Mouse (Mus musculus) ovary, postnatal 14 days (tissue): Measurements from ENCODE around the gene Ntsr2.

ENCODE experiments used
- DNase-seq: peaks from one replicate; pipeline ENCODE4 v3.0.0; 2022; ENCODE audit warnings: low spot score

The Ntsr2 gene

DNA sequence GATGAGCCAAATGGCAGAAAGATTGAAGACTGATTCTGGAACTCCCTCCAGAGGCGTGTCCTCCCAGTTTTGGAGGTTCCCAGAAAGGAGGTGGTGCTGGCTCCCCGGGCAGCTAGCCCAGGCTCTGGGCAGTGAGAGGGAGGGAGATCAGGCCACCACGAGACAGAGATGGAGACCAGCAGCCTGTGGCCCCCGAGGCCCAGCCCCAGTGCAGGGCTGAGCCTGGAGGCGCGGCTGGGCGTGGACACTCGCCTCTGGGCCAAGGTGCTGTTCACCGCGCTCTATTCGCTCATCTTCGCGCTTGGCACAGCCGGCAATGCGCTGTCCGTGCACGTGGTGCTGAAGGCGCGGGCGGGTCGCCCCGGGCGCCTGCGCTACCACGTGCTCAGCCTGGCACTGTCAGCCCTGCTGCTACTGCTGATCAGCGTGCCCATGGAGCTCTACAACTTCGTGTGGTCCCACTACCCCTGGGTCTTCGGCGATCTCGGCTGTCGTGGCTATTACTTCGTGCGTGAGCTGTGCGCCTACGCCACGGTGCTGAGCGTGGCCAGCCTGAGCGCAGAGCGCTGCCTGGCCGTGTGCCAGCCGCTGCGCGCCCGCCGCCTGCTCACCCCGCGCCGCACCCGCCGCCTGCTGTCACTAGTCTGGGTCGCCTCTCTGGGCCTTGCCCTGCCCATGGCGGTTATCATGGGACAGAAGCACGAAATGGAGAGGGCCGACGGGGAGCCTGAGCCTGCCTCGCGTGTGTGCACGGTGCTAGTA is at the start of gene Ntsr2:
Gene Ntsr2 (plus strand): TSS at position 51 of the 762 bp plus-strand sequence.
- DNase-seq = peak; percentile 84

DNA sequence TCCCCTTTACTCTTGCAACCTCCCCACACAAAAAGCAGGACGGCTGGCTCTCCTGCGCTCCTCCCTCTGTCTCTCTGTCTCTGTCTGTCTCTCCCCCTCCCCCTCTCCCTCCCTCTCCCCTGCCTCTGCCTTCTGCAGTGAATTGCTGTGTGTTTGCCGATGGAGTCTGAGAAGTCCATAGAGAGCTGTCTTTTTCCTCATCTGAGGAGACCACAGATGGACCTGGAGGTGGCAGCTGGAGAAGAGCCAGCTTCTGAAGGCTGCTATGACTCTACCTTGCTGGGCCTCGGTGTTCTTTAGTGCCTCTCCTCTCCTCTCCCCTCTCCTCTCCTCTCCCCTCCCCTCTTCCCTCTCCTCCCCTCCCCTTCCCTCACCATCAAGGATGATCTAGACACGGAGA is 47.6 kb upstream of the Ntsr2 start:
- DNase-seq = no peak

- DNase-seq = no peak
Observed at GRCm38 (mm10) chr12:16610936-16611335, 42.2 kb upstream of the Ntsr2 start, which contains the start of gene Lpin1. Lpin1 (minus strand) TSS chr12:16610966.

DNA sequence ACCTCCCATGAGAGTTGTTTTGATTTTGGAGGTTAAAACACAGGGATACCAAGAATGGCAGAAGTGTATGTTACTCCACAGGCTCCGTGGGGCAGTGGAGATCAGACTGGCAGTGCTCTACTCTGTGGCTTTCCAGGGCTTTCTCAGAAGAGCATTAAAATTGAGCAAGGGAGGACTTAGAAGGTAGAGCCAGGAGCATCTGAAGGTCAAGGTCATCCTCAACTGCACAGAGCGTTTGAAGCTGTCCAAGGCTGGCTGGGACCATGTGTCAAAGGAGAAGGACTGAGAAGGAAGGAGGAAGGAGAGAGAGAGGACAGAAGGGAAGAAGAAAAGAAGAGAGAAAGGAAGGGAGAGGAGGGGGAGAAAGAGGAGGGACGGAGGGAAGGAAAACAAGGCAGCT is 38.6 kb upstream of the Ntsr2 start:
- no peak for DNase-seq

- DNase-seq = no peak
Observed at GRCm38 (mm10) chr12:16615738-16616137, 37.4 kb upstream of the Ntsr2 start.

GRCm38 (mm10) chr12:16618512-16619274 is 34.5 kb upstream of the Ntsr2 start:
- peak; percentile 77 for DNase-seq

DNA sequence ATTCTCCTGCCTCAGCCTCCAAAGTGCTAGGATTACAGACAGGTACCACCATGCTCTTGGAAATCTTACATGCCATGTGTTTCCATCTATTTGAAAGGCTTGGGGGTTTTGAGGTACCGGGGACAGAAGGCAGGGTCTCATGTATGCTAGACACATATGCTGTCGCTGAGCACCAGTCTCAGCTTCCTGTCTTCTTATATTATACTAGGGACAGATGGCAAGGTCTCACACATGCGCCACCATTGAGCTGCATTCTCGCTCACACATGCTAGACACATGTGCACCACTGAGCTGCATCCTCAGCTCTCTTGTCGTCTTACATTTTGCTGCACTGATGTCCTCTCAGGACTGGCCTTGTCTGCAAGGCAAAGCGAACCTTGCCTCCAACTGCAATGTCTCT is 33.7 kb upstream of the Ntsr2 start:
- no peak for DNase-seq

DNA sequence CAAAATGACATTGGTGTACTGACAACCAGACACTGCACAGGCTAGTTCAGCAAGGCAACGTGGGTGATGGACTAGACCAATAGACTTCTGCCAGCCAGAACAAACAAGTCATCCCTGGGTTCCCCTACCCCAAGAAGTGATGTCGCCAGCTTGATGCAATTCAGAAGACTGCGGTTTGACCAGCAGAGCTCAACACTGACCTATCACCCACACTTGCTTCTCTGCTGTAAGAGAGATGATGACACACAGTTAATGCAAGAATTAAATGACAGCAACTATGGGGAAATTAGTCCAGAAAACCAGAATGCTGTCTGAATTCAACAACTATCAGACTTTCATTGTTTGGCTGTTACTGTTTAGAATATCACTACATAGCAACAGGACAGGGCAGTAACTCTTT is 33.0 kb upstream of the Ntsr2 start:
- DNase-seq = no peak

- no peak for DNase-seq
Observed at GRCm38 (mm10) chr12:16630152-16630865, 22.9 kb upstream of the Ntsr2 start.

DNA sequence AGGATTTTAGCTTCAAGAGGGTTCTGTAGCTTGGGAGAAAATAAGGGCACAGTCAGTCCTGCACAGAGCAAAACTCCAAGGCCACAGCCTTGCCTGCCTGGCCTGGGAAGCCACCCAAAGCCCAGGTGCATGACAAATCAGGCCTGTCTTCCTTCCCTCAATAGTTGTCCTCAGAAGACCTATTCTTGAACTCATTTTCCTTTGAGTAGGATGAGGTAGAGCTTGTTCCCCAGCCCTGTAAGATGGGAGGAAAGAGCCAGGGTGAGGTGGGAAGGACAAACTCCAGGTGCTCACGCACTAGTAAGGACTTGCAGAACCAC is 22.4 kb upstream of the Ntsr2 start:
- DNase-seq = no peak

GRCm38 (mm10) chr12:16631423-16631822 is 21.8 kb upstream of the Ntsr2 start:
- DNase-seq = no peak

- DNase-seq = no peak
Observed at GRCm38 (mm10) chr12:16633235-16633634, 19.9 kb upstream of the Ntsr2 start.

GRCm38 (mm10) chr12:16634075-16634813 is 18.9 kb upstream of the Ntsr2 start:
- DNase-seq = peak; percentile 53

- no peak for DNase-seq
Observed at GRCm38 (mm10) chr12:16635816-16636215, 17.4 kb upstream of the Ntsr2 start.

- no peak for DNase-seq
Observed at GRCm38 (mm10) chr12:16639078-16639771, 14.0 kb upstream of the Ntsr2 start.

GRCm38 (mm10) chr12:16640075-16640474 is 13.1 kb upstream of the Ntsr2 start:
- DNase-seq = no peak

DNA sequence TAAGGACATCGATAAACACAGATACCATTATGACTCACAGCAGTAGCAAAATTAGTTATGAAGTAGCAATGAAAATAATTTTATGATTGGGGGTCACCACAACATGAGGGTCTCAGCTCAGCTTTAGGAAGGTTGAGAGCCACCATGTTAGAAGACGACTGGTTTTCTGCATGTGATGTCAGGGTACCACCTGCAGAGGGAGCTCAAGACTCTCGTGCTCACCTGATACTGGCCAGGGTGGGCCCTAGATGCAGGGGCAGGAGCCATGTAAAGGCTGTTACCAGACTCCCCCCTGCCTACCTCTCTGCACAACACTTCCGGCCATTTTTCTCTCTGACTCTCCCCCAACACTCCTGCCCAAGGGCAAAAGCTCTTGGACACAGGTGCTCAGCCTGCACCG is 11.2 kb upstream of the Ntsr2 start:
- DNase-seq = no peak

DNA sequence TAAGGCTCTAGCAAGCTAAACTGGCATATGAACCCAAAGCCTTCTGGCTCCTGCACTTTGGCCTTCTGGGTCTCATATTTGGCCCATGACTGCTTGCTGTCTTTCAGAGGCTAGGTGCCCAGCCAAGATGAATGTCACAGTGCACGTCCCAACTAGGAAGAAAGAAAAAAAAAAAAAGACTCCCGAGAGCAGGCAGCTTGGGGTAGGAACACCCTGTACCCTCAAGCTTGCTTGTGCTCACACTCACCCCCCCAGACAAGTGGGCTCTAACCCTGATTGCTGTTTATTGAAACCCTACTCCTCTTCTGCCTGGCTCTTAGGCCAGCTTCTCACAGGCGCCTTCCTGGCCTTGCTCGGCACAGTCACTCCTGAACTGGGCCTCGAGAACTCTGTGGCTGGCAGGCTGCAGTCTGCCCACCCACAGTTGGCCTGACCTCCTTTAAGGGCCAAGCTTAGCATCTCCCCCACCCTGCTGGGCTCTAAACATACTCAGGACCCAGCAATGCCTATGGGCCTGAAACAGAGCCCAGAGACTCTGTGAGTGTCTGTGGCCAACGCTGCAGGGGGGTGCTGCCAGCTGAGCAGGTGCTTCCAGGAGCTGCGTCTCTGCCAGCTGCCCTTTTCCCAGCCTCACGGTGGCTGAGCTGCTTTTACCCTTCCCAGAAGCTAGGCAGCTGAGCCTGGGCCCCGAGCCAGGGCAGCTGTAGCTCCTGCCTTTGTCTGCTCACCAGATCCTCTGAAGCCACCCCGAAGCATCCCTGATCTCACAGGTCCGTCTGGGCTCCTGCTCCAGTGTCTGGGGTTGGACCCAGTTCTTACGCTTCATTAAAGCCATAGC is 9.5 kb upstream of the Ntsr2 start:
- no peak for DNase-seq

- no peak for DNase-seq
Observed at GRCm38 (mm10) chr12:16644698-16645097, 8.5 kb upstream of the Ntsr2 start.

- DNase-seq = no peak
Observed at GRCm38 (mm10) chr12:16646780-16647409, 6.3 kb upstream of the Ntsr2 start.
